Mouse (Mus musculus) forebrain, postnatal 0 days (tissue): ENCODE measurements around the gene Gm37240. TPM values are rescaled to one million over a fixed set of nuclear protein-coding genes. Genes with fewer than 3 reads are reported as not detected.

Source experiments
- ATAC-seq: fragments of 200-750 bp; cut with Nextera tagmentation; 2 replicates; pipeline ENCODE4 v1.8.0; 2017; ENCODE audit warnings: mild to moderate bottlenecking, moderate library complexity
- DNase-seq: peaks from one replicate; pipeline ENCODE4 v3.0.0-alpha.2; 2015
- H3K27ac ChIP-seq: fragments of 300-500 bp; sonication (generic); 2 replicates; pipeline ENCODE4 v1.5.1; 2014; ENCODE audit warnings: low read depth, mild to moderate bottlenecking, antibody characterized with exemption, low read length, moderate library complexity, mixed read lengths
- H3K27me3 ChIP-seq: fragments of 300-500 bp; sonication (generic); 2 replicates; pipeline ENCODE4 v1.6.1; 2014; ENCODE audit warnings: mild to moderate bottlenecking, low read length, mixed read lengths; ENCODE audit not compliant: insufficient read depth
- H3K36me3 ChIP-seq: fragments of 300-500 bp; sonication (generic); 2 replicates; pipeline ENCODE4 v1.6.1; 2014; ENCODE audit warnings: mild to moderate bottlenecking, moderate library complexity; ENCODE audit not compliant: insufficient read depth
- H3K4me1 ChIP-seq: fragments of 300-500 bp; sonication (generic); 2 replicates; pipeline ENCODE4 v1.6.1; 2014; ENCODE audit warnings: antibody characterized with exemption; ENCODE audit not compliant: insufficient read depth
- H3K4me2 ChIP-seq: fragments of 300-500 bp; sonication (generic); 2 replicates; pipeline ENCODE4 v1.6.1; 2014; ENCODE audit warnings: low read depth, mild to moderate bottlenecking, moderate library complexity
- H3K4me3 ChIP-seq: fragments of 300-500 bp; sonication (generic); 2 replicates; pipeline ENCODE4 v1.5.1; 2014; ENCODE audit warnings: low read depth, low read length, mixed read lengths
- H3K9ac ChIP-seq: fragments of 300-500 bp; sonication (generic); 2 replicates; pipeline ENCODE4 v1.6.1; 2014; ENCODE audit warnings: mild to moderate bottlenecking
- H3K9me3 ChIP-seq: fragments of 300-500 bp; sonication (generic); 2 replicates; pipeline ENCODE4 v1.6.1; 2016; ENCODE audit warnings: low read length
- CTCF ChIP-seq: sonication (generic); IDR thresholded peaks from 2 replicates; pipeline ENCODE4 v1.5.1; 2016; ENCODE audit warnings: antibody characterized with exemption, control low read depth, low read depth
- WGBS: fragments of 180-500 bp; shearing (Covaris S2); extraction: QIAGEN DNeasy Blood & Tissue Kit; methylation state at CpG from one replicate; pipeline ENCODE4 v1.1.7; 2014; 5-methylcytosine and 5-hydroxymethylcytosine counted together
- polyA plus RNA-seq: library from polyadenylated mRNA; unstranded; fragments of >200 nt; fragmentation: Nextera tagmentation; extraction: Ambion mirVana; gene quantifications from 2 replicates; pipeline ENCODE4 v1.2.1, GENCODE M21; 2015
- total RNA-seq: library from RNA; depleted of rRNA; stranded (reverse); fragments of >200 nt; gene quantifications from 2 replicates; pipeline ENCODE4 v1.2.3, GENCODE M21; 2014

Gm37240 gene
- total and polyA plus RNA-seq, 2 experiments from 2014 or later = 0.67 to 1.2 TPM

DNA sequence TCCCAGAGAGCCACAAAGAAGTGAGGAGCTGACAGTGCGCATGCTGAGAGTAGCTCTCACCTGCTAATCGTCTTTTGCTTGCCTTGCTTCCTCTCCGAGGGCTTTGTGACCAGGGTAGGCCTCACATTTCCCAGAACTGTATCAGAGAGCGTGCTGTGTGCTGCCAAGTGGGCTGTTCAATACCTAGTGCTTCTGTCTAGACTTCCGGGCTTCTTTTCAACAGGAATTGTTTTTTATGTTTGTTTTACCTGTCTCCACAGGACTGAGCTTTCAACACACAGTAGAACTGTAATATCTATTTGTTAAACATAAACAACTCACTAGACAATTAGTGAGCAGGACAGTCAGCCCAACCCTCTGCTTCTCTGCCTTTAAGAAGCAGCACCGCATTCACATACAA lies 42.0 kb downstream of the Gm37240 start:
- Histone ChIP-seq H3K27ac (no peak overlapping the region), H3K9me3 (no peaks in the 10 kb centered on the region), H3K4me3 (no peak overlapping the region), H3K36me3 (no peaks in the 10 kb centered on the region), H3K4me2 (no peak overlapping the region), H3K27me3 (no peaks in the 10 kb centered on the region), H3K9ac (no peak overlapping the region), H3K4me1 (no peaks in the 10 kb centered on the region; the same call in 1 of the 2 replicates)
- WGBS = 85% methylated on average over 6 of the region's 6 CpGs
- no peak for TF ChIP-seq CTCF
- DNase-seq = no peak
- no peak for ATAC-seq

DNA sequence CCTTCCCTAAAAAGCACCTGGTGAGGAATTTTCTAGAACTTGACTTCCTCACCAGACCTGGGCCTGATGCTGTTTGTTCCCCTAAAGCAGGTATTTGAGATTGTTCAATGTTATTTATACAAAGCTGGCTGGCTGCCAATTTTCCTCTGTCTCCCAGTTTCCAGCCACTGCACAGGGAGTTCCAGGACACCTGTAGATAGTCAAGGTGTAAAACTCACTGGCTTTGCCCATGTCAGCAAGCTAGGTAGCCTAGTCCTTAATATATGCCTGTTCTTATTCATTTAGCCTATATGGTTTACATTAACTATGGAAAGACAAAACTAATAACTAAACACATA lies 44.5 kb downstream of the Gm37240 start:
- Histone ChIP-seq H3K4me2 (no peak overlapping the region), H3K4me3 (no peak overlapping the region), H3K9me3 (no peaks in the 10 kb centered on the region), H3K4me1 (no peaks in the 10 kb centered on the region; the same call in 1 of the 2 replicates), H3K27ac (peak overlapping the region; percentile 66; the same call in 1 of the 2 replicates), H3K9ac (no peak overlapping the region), H3K36me3 (no peaks in the 10 kb centered on the region), H3K27me3 (no peaks in the 10 kb centered on the region)
- DNase-seq = peak; percentile 13
- no peak for ATAC-seq
- no peak for TF ChIP-seq CTCF

DNA sequence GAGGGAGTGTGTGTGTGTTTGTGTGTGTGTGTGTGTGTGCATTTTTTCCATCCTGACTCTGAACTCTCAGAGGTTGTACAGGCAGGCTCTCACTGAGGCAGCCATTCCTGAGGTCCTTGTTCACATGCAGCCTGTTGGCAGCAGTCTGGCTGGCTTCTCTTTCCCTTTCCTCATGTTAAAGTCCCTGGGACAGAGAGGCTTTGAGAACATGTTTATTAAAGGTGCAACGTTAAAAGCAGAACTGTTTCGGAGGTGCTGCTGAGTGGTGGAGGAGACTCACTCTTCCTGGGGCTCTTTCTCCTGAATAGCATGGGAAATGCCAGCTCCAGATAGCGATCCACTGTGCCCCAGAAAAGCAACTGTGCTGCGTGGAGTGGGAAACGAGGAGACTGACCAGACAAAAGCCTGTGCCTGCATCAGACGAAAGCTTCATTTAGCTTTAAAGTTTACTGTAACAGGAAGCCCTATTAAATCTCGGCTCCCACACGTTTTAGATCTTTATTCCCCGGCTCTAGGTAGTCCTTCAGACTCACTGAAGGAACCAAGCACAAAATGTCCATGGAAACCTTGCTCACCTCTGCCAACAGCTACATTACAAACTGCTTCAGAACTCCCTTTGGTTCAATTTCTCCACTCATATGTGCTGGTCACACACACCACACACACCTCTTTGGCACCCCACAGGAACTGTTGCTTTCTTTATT lies 45.0 kb downstream of the Gm37240 start:
- no peaks in the 10 kb centered on the region for H3K27me3 ChIP-seq
- H3K4me1 ChIP-seq = no peaks in the 10 kb centered on the region; the same call in 1 of the 2 replicates
- H3K9me3 ChIP-seq = no peaks in the 10 kb centered on the region
- no peaks in the 10 kb centered on the region for H3K36me3 ChIP-seq
- no peak overlapping the region for H3K4me3 ChIP-seq
- 22% methylated on average over 9 of the region's 9 CpGs for WGBS
- ATAC-seq (no peak), DNase-seq (peak; percentile 22)
- no peak overlapping the region for H3K4me2 ChIP-seq
- no peak overlapping the region for H3K9ac ChIP-seq
- no peak for TF ChIP-seq CTCF
- H3K27ac ChIP-seq = peak overlapping the region; percentile 66

DNA sequence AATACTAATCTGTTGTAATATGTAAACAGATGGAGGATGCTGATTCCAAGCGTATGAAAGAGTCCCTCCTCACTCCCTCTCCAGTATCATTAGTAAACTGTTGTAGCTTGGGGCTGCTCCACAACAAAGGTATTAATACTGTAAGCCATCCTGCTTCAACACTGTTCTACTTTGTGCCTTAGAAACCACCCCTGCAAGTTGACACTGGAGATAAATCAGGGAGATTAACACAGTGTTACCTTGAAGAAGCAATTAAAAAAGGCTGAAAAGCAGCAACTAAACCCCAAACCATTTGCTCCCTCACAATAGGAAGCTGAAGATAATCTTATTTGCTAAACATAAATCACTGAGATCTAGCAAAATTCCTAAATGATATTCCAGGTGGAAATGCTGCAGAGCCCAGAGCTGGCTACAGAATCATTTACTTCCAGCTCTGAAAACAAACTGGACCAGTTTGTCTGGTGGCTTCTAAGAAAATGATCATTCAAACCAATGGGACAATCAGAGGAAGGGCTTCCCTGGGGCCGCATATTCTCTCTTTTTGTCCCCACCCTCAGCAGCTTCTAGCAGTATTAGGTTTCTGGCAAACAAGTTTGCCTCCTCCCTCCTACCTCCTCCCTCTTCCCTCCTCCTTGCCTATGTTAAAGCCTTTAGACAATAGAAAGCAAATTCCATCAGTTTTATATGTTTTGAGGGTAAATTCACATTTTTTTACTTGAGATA lies 45.7 kb downstream of the Gm37240 start:
- peak overlapping the region; percentile 66; the same call in 1 of the 2 replicates for H3K27ac ChIP-seq
- no peak overlapping the region for H3K4me3 ChIP-seq
- H3K4me2 ChIP-seq = no peak overlapping the region
- no peak overlapping the region for H3K9ac ChIP-seq
- peak; percentile 8 for DNase-seq
- no peak for TF ChIP-seq CTCF
- H3K36me3 ChIP-seq = no peaks in the 10 kb centered on the region
- H3K4me1 ChIP-seq = no peaks in the 10 kb centered on the region; the same call in 1 of the 2 replicates
- no peaks in the 10 kb centered on the region for H3K27me3 ChIP-seq
- no peaks in the 10 kb centered on the region for H3K9me3 ChIP-seq
- ATAC-seq = no peak
- 30% methylated on average over 2 of the region's 2 CpGs for WGBS

DNA sequence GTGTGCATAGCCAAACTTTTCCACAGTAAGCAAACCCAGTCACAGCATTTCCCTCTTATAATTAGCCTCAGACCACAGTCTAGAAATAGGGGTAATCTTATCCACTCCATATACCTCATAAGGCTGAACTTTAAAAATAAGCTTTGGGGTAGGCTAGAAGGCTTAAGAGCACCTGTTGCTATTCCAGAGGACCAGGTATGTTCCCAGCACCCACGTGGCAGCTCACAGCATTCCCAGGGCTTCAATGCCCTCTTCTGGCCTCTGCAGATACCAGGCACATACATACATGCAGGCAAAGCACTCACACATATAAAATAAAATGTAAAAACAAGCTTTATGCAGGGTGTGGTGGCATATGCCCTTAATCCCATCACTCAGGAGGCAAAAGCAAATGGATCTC lies 53.7 kb downstream of the Gm37240 start:
- Histone ChIP-seq H3K4me3 (no peak overlapping the region), H3K9me3 (no peaks in the 10 kb centered on the region), H3K9ac (no peak overlapping the region), H3K4me2 (no peak overlapping the region), H3K27ac (no peak overlapping the region), H3K27me3 (no peaks in the 10 kb centered on the region), H3K4me1 (no peaks in the 10 kb centered on the region), H3K36me3 (no peaks in the 10 kb centered on the region)
- ATAC-seq (no peak), DNase-seq (no peak)
- 83% methylated on average over 1 of the region's 1 CpGs for WGBS
- TF ChIP-seq CTCF = no peak

DNA sequence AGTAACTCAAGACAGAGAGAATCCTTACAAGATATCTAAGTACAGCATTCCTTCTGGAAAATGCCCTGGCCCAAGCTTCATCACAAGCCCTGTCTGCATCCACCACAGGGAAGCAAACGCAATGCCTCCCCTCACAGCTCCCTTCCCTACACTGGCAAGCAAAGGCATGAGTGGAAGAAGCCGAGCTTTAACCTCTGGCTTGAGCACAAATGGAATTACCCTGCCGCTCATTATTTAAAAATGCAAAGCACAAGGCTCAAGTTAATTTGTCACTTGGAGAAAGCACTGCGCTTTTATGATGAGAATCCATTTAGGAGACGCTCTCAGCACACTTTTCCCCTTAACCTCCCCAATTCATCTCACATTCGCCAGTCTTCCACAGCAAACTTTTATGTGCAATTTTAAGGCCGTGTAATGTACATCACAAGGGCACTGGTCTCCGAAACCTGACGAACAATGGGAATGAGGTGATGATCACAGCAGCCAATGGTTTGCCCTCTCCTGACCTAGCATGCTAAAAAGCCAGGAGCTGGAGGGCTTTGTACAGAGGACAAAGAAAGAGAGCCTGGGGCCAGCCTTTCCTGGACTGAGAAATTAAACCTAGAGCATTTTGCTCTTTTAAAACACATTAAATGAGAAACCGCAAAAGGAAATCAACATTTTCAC lies 54.7 kb downstream of the Gm37240 start:
- Histone ChIP-seq H3K4me2 (no peak overlapping the region), H3K9ac (no peak overlapping the region), H3K27ac (no peak overlapping the region), H3K36me3 (no peaks in the 10 kb centered on the region), H3K4me1 (0 out of 2 replicates have a peak, but pooled peaks cover 2% of the 10 kb centered on the region), H3K9me3 (no peaks in the 10 kb centered on the region), H3K27me3 (no peaks in the 10 kb centered on the region), H3K4me3 (no peak overlapping the region)
- DNase-seq (no peak), ATAC-seq (no peak)
- no peak for TF ChIP-seq CTCF
- WGBS = 48% methylated on average over 10 of the region's 10 CpGs

DNA sequence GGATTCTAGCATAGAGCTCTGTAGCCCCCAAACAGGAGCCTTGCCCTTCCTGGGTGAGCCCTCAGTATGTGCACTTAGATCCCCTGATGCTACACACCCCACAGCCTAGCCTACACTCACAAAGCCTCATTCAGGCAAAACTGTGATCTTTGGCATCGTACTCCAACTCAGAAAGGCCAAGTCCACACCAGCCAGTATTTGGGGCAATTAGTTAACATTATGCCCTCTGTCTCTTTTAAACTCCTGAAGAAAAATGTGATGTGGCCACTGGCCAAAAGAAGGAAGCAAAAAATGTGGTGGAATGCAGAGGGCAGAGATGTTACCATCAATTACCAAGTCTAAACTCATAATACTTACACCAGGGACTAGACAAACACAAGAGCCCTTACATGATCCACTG lies 55.5 kb downstream of the Gm37240 start:
- H3K36me3 ChIP-seq = no peaks in the 10 kb centered on the region
- H3K9ac ChIP-seq = no peak overlapping the region
- no peaks in the 10 kb centered on the region for H3K9me3 ChIP-seq
- no peak for DNase-seq
- no peak overlapping the region for H3K27ac ChIP-seq
- TF ChIP-seq CTCF = no peak
- 0 out of 2 replicates have a peak, but pooled peaks cover 2% of the 10 kb centered on the region for H3K4me1 ChIP-seq
- ATAC-seq = no peak
- no peak overlapping the region for H3K4me3 ChIP-seq
- 75% methylated on average over 1 of the region's 1 CpGs for WGBS
- no peaks in the 10 kb centered on the region for H3K27me3 ChIP-seq
- no peak overlapping the region for H3K4me2 ChIP-seq
